Mouse (Mus musculus) CH12.LX (cell line): ENCODE results near the gene Klk8. TPM values are rescaled to one million over a fixed set of nuclear protein-coding genes. Genes with fewer than 3 reads are reported as not detected.

Experiments used
- DNase-seq: peaks from one replicate; pipeline ENCODE4 v3.0.0-alpha.2; 2013; ENCODE audit errors: extremely low read depth
- H3K27ac ChIP-seq: 2 replicates; pipeline ENCODE4 v1.5.1; 2012; ENCODE audit warnings: low read depth, mild to moderate bottlenecking, control low read depth, moderate library complexity; ENCODE audit not compliant: insufficient read depth
- H3K27me3 ChIP-seq: replicated peaks from 2 replicates; pipeline ENCODE3; 2012; ENCODE audit warnings: inconsistent platforms
- H3K36me3 ChIP-seq, 2 experiments: replicated peaks in 1 of 2; 2 replicates each; pipeline versions ENCODE3 to v1.6.1; 2012; ENCODE audit warnings: inconsistent platforms in 1 of 2, low read length in 1 of 2, mild to moderate bottlenecking in 1 of 2, mixed read lengths in 1 of 2, moderate library complexity in 1 of 2; ENCODE audit not compliant: control insufficient read depth in 1 of 2, insufficient read depth in 1 of 2
- H3K4me1 ChIP-seq, 2 experiments: 2 replicates each; pipeline ENCODE4 v1.6.1; 2012; ENCODE audit warnings: inconsistent platforms in 1 of 2, moderate library complexity in 1 of 2; ENCODE audit not compliant: insufficient read depth in 2 of 2, control insufficient read depth in 1 of 2
- H3K4me2 ChIP-seq: 2 replicates; pipeline ENCODE4 v1.6.1; 2012; ENCODE audit warnings: low read depth, mild to moderate bottlenecking, control low read depth; ENCODE audit not compliant: poor library complexity, insufficient read depth, severe bottlenecking
- H3K4me3 ChIP-seq, 3 experiments: fragments of 150-350 bp in 1 of 3; sonication (generic) in 1 of 3; replicated peaks in 1 of 3; 2 replicates each; pipeline versions ENCODE3 to v1.5.1; 2011 to 2012; ENCODE audit warnings: low read depth in 2 of 3, low read length in 2 of 3, mild to moderate bottlenecking in 2 of 3, moderate library complexity in 2 of 3, control low read depth in 1 of 3, improper control_type of control experiment in 1 of 3, inconsistent platforms in 1 of 3, mixed read lengths in 1 of 3; ENCODE audit not compliant: poor library complexity in 1 of 3
- H3K79me2 ChIP-seq: replicated peaks from 2 replicates; pipeline ENCODE4 v1.6.1; 2012; ENCODE audit warnings: mild to moderate bottlenecking, moderate library complexity; ENCODE audit not compliant: control insufficient read depth, poor library complexity, insufficient read depth, severe bottlenecking; ENCODE audit errors: extremely low read depth
- H3K9ac ChIP-seq: 2 replicates; pipeline ENCODE4 v1.6.1; 2012; ENCODE audit warnings: low read depth, mild to moderate bottlenecking, control low read depth, moderate library complexity; ENCODE audit not compliant: insufficient read depth
- H3K9me3 ChIP-seq: replicated peaks from 2 replicates; pipeline ENCODE3; 2012; ENCODE audit warnings: low read length, inconsistent platforms, mixed read lengths
- BHLHE40 ChIP-seq: IDR thresholded peaks from 2 replicates; pipeline ENCODE4 v1.6.1; 2011; ENCODE audit warnings: mild to moderate bottlenecking, low read depth, low read length, improper control_type of control experiment
- CHD1 ChIP-seq: IDR thresholded peaks from 2 replicates; pipeline ENCODE4 v1.6.1; 2012; ENCODE audit warnings: low read depth, low read length, improper control_type of control experiment, inconsistent platforms
- E2F4 ChIP-seq: IDR thresholded peaks from 2 replicates; pipeline ENCODE4 v1.6.1; 2011; ENCODE audit warnings: low read depth, low read length, improper control_type of control experiment; ENCODE audit not compliant: insufficient replicate concordance
- ELF1 ChIP-seq: IDR thresholded peaks from 2 replicates; pipeline ENCODE4 v1.6.1; 2014; ENCODE audit warnings: low read depth, mild to moderate bottlenecking, inconsistent platforms, low read length, improper control_type of control experiment
- EP300 ChIP-seq: IDR thresholded peaks from 2 replicates; pipeline ENCODE4 v1.6.1; 2011; ENCODE audit warnings: low read length, improper control_type of control experiment
- ETS1 ChIP-seq: conservative IDR thresholded peaks from 2 replicates; pipeline ENCODE4 v1.6.1; 2012; ENCODE audit warnings: low read depth, mild to moderate bottlenecking, inconsistent platforms, low read length, improper control_type of control experiment, moderate library complexity
- IRF4 ChIP-seq: IDR thresholded peaks from 2 replicates; pipeline ENCODE4 v1.6.1; 2014; ENCODE audit warnings: low read depth, mild to moderate bottlenecking, inconsistent platforms, low read length, improper control_type of control experiment
- JUND ChIP-seq: conservative IDR thresholded peaks from 2 replicates; pipeline ENCODE4 v1.6.1; 2011; ENCODE audit warnings: low read depth, low read length, improper control_type of control experiment
- MAX ChIP-seq: IDR thresholded peaks from 2 replicates; pipeline ENCODE4 v1.6.1; 2011; ENCODE audit warnings: low read length, improper control_type of control experiment
- MAZ ChIP-seq: IDR thresholded peaks from 2 replicates; pipeline ENCODE4 v1.6.1; 2012; ENCODE audit warnings: low read depth, mild to moderate bottlenecking, inconsistent platforms, low read length, improper control_type of control experiment, moderate library complexity
- MXI1 ChIP-seq: IDR thresholded peaks from 2 replicates; pipeline ENCODE4 v1.6.1; 2011; ENCODE audit warnings: mild to moderate bottlenecking, low read depth, low read length, improper control_type of control experiment
- NELFE ChIP-seq: IDR thresholded peaks from 2 replicates; pipeline ENCODE4 v1.6.1; 2011; ENCODE audit warnings: low read depth, low read length, improper control_type of control experiment
- SIN3A ChIP-seq: IDR thresholded peaks from 2 replicates; pipeline ENCODE4 v1.6.1; 2012; ENCODE audit warnings: low read length, improper control_type of control experiment, inconsistent platforms
- TBP ChIP-seq: conservative IDR thresholded peaks from 2 replicates; pipeline ENCODE4 v1.6.1; 2011; ENCODE audit warnings: low read depth, low read length, improper control_type of control experiment
- TCF12 ChIP-seq: IDR thresholded peaks from 2 replicates; pipeline ENCODE4 v1.6.1; 2014; ENCODE audit warnings: low read depth, mild to moderate bottlenecking, inconsistent platforms, low read length, improper control_type of control experiment
- UBTF ChIP-seq: IDR thresholded peaks from 2 replicates; pipeline ENCODE4 v1.6.1; 2012; ENCODE audit warnings: low read depth, mild to moderate bottlenecking, inconsistent platforms, low read length, improper control_type of control experiment, moderate library complexity
- USF1 ChIP-seq: IDR thresholded peaks from 2 replicates; pipeline ENCODE4 v1.6.1; 2014; ENCODE audit warnings: low read depth, mild to moderate bottlenecking, inconsistent platforms, low read length, improper control_type of control experiment
- ZNF384 ChIP-seq: IDR thresholded peaks from 2 replicates; pipeline ENCODE4 v1.6.1; 2012; ENCODE audit warnings: low read depth, low read length, improper control_type of control experiment, inconsistent platforms
- dilution Hi-C: fragments of 300-500 bp; cut with MboI; formaldehyde crosslinking; loops from 2 replicates; pipeline ENCODE4 v1.14.3; 2020; ENCODE audit warnings: low sequenced_read_pairs; ENCODE audit not compliant: extremely low pct_unique_long_range_greater_than_20kb, extremely low pct_ligation_motif_present
- in situ Hi-C: fragments of 300-500 bp; cut with MboI; formaldehyde crosslinking; loops from 3 replicates; pipeline ENCODE4 v1.14.3; 2019; ENCODE audit warnings: low sequenced_read_pairs, low pct_ligation_motif_present, low pct_unique_long_range_greater_than_20kb, mixed read lengths
- polyA plus RNA-seq: library from polyadenylated mRNA; unstranded; fragments of >175 nt; gene quantifications from 2 replicates; pipeline ENCODE4 v1.2.1, GENCODE M21; 2012; ENCODE audit warnings: low read depth; ENCODE audit not compliant: insufficient read length
- total RNA-seq, 2 experiments: library from RNA; depleted of rRNA; stranded (reverse); fragments of 300-350 nt in 1 of 2; fragments of >200 nt in 1 of 2; gene quantifications; 2 replicates each; pipeline ENCODE4 v1.2.3; 2012 to 2014

The Klk8 gene
- total and polyA plus RNA-seq, 3 experiments, result 5.3 to 51.2 (median 5.5) TPM

GRCm38 (mm10) chr7:43810994-43811393 is 13.6 kb downstream of the Klk8 start, which contains the start of gene Klk7:
Gene Klk7 (plus strand): TSS chr7:43811294.
- DNase-seq, result no peak
- Histone ChIP-seq H3K9ac (no peak within 1 kb of the TSS), H3K79me2 (no peaks in the 10 kb centered on the region), H3K4me2 (no peak within 1 kb of the TSS), H3K27me3 (peaks cover 88% of the 10 kb centered on the region), H3K4me1 (no peaks in the 10 kb centered on the region), H3K36me3 (no peaks in the 10 kb centered on the region), H3K4me3 (no peak within 1 kb of the TSS), H3K9me3 (no peaks in the 10 kb centered on the region), H3K27ac (no peak within 1 kb of the TSS)
- TF ChIP-seq UBTF (no peak), TCF12 (no peak), CHD1 (no peak), ELF1 (no peak), JUND (no peak), MAZ (no peak)
- dilution Hi-C loops (no loop called here), in situ Hi-C loops (no loop called here)

GRCm38 (mm10) chr7:43815211-43815610 is 17.8 kb downstream of the Klk8 start:
- Histone ChIP-seq H3K9me3 (no peaks in the 10 kb centered on the region), H3K27ac (no peak overlapping the region), H3K27me3 (peaks cover 72% of the 10 kb centered on the region), H3K79me2 (no peaks in the 10 kb centered on the region), H3K9ac (no peak overlapping the region), H3K4me3 (no peak overlapping the region), H3K4me2 (no peak overlapping the region), H3K36me3 (no peaks in the 10 kb centered on the region), H3K4me1 (no peaks in the 10 kb centered on the region)
- DNase-seq, result no peak
- TF ChIP-seq MXI1, result no peak
- TF ChIP-seq ETS1, result no peak
- TF ChIP-seq UBTF, result no peak
- no peak for TF ChIP-seq BHLHE40
- TF ChIP-seq ZNF384, result no peak
- in situ Hi-C loops (no loop called here), dilution Hi-C loops (no loop called here)

GRCm38 (mm10) chr7:43816746-43817145 is 19.4 kb downstream of the Klk8 start:
- dilution Hi-C loops, result no loop called here

More at GRCm38 (mm10) chr7:43816746-43817145, 19.4 kb downstream of the Klk8 start:
- no peak overlapping the region for H3K27ac ChIP-seq
- no peak overlapping the region for H3K4me2 ChIP-seq
- H3K27me3 ChIP-seq, result peaks cover 73% of the 10 kb centered on the region
- no peaks in the 10 kb centered on the region for H3K79me2 ChIP-seq
- H3K36me3 ChIP-seq, result no peaks in the 10 kb centered on the region
- H3K9ac ChIP-seq, result no peak overlapping the region
- H3K4me3 ChIP-seq, result no peak overlapping the region
- no peaks in the 10 kb centered on the region for H3K9me3 ChIP-seq
- DNase-seq, result no peak
- TF ChIP-seq USF1 (no peak), IRF4 (no peak), TBP (no peak), MAX (no peak), ETS1 (no peak), SIN3A (no peak), E2F4 (no peak), NELFE (no peak), EP300 (no peak)
- TF ChIP-seq, all 38 proteins: peak for 0
- no peaks in the 10 kb centered on the region for H3K4me1 ChIP-seq
- in situ Hi-C loops, result no loop called here
